Comparison of ENCODE assay signal across 9 mouse cellular contexts in genomic region chr8:72215060-72215459, GRCm38 (mm10). TPM values are rescaled to one million over a fixed set of nuclear protein-coding genes. Genes with fewer than 3 reads are reported as not detected.
DNase-seq lines count a peak whose midpoint lies in the region; ATAC-seq and TF ChIP-seq lines count a peak whose summit lies in the region.
"Had no signal": no experiment of that assay in that cellular context is flagged by ENCODE, and none has a peak within 500 bp of the region (broad histone marks: within the 10 kb centered on the region; RNA-seq: fewer than 3 reads in every experiment).

No protein-coding gene starts in this region.

- ATAC-seq in liver, embryonic 11.5 days (replicated peaks; ENCODE audit: low FRiP score): no peak
- ATAC-seq in stomach, postnatal 0 days (ENCODE audit: low FRiP score, low TSS enrichment): peak; percentile 35; the same call in 1 of the 2 replicates
- no peak for ATAC-seq in erythroblast, adult 5-6 weeks (replicated peaks; ENCODE audit: low FRiP score, poor library complexity, severe bottlenecking)
- ATAC-seq in granulocyte monocyte progenitor cell, adult 5-6 weeks (replicated peaks; ENCODE audit: poor library complexity, severe bottlenecking): no peak

- DNase-seq in liver (peak; percentile 20), R1 (ENCODE audit: low read depth, low spot score) (peak; percentile 26)
- DNase-seq in liver, embryonic 11.5 days (ENCODE audit: low spot score): no peak
- DNase-seq in lung, adult 18-20 months: peak; percentile 52 to 62
- peak; percentile 71 for DNase-seq in stomach, postnatal 0 days (ENCODE audit: low spot score)

- no peak overlapping the region for H3K4me2 ChIP-seq in liver, embryonic 11.5 days
- no peak overlapping the region for H3K4me2 ChIP-seq in stomach, postnatal 0 days (replicated peaks; ENCODE audit: low read depth)
- H3K4me2 ChIP-seq: limb, embryonic 13.5 days had no signal

- TF ChIP-seq CTCF in stomach, postnatal 0 days (IDR thresholded peaks at IDR 0.05; ENCODE audit: low read depth): peak; percentile 79

- H3K27me3 ChIP-seq in liver, embryonic 11.5 days (replicated peaks; ENCODE audit: control insufficient read depth, insufficient read depth, low read length): no peaks in the 10 kb centered on the region
- no peaks in the 10 kb centered on the region for H3K27me3 ChIP-seq in stomach, postnatal 0 days (ENCODE audit: control insufficient read depth, insufficient read depth, low read length)
- H3K27me3 ChIP-seq: limb, embryonic 13.5 days had no signal

- H3K4me1 ChIP-seq in liver, embryonic 11.5 days (replicated peaks; ENCODE audit: control insufficient read depth, insufficient read depth, low read length): no peaks in the 10 kb centered on the region
- H3K4me1 ChIP-seq in stomach, postnatal 0 days (replicated peaks; ENCODE audit: control insufficient read depth, insufficient read depth): no peaks in the 10 kb centered on the region
- H3K4me1 ChIP-seq: limb, embryonic 13.5 days had no signal

- 49% methylated on average over 2 of the region's 2 CpGs for WGBS in liver, embryonic 11.5 days
- WGBS in stomach, postnatal 0 days: 43% methylated on average over 2 of the region's 2 CpGs

- no peak overlapping the region for H3K4me3 ChIP-seq in liver, embryonic 11.5 days (ENCODE audit: low read depth, low read length)
- no peak overlapping the region for H3K4me3 ChIP-seq in stomach, postnatal 0 days (ENCODE audit: low read depth, low read length)
- H3K4me3 ChIP-seq: limb, embryonic 13.5 days had no signal

- H3K36me3 ChIP-seq in liver, embryonic 11.5 days (ENCODE audit: control insufficient read depth, insufficient read depth, low read length): no peaks in the 10 kb centered on the region
- no peaks in the 10 kb centered on the region for H3K36me3 ChIP-seq in stomach, postnatal 0 days (ENCODE audit: control insufficient read depth, insufficient read depth, low read length)
- H3K36me3 ChIP-seq: limb, embryonic 13.5 days had no signal

- no peaks in the 10 kb centered on the region for H3K9me3 ChIP-seq in liver, embryonic 11.5 days (ENCODE audit: control insufficient read depth, low read length)
- H3K9me3 ChIP-seq in stomach, postnatal 0 days (ENCODE audit: control insufficient read depth, low read length): no peaks in the 10 kb centered on the region
- H3K9me3 ChIP-seq: limb, embryonic 13.5 days had no signal

- H3K27ac ChIP-seq in liver, embryonic 11.5 days (ENCODE audit: low read depth, low read length): no peak overlapping the region
- H3K27ac ChIP-seq in stomach, postnatal 0 days (replicated peaks): no peak overlapping the region
- H3K27ac ChIP-seq: limb, embryonic 13.5 days had no signal

- no peak overlapping the region for H3K9ac ChIP-seq in liver, embryonic 11.5 days (ENCODE audit: low read depth, low read length)
- H3K9ac ChIP-seq in stomach, postnatal 0 days (ENCODE audit: low read length): no peak overlapping the region
- H3K9ac ChIP-seq: limb, embryonic 13.5 days had no signal

- TF ChIP-seq EP300 in stomach, postnatal 0 days (optimal IDR thresholded peaks at IDR 0.05): no peak

RNA-seq across cellular contexts. Expression of gene Gm11034, which starts 1.6 kb away (rescaled TPM):
- not detected in 2 replicates for polyA plus RNA-seq in liver, embryonic 11.5 days (2014; fragmentation: Nextera tagmentation; extraction: Ambion mirVana)
- polyA plus RNA-seq in stomach, postnatal 0 days (2015; fragmentation: Nextera tagmentation; extraction: Ambion mirVana): not detected in 2 replicates
- total RNA-seq in erythroblast, adult 5-6 weeks (2015; ENCODE audit: low replicate concordance): not detected in 2 replicates
- total RNA-seq in erythroblast, adult 5-6 weeks (2017; ENCODE audit: low replicate concordance): not detected in 2 replicates
- not detected in 2 replicates for total RNA-seq in granulocyte monocyte progenitor cell, adult 5-6 weeks (2014; fragmentation: Nextera tagmentation)
- not detected in 2 replicates for total RNA-seq in granulocyte monocyte progenitor cell, adult 5-6 weeks (2017)
- total RNA-seq: heart, postnatal 14 days had no signal
- polyA plus RNA-seq: limb, embryonic 13.5 days had no signal

RNA-seq across cellular contexts. Expression of gene Cib3, which starts 2.4 kb away (rescaled TPM):
- polyA plus RNA-seq in liver, embryonic 11.5 days (2014; fragmentation: Nextera tagmentation; extraction: Ambion mirVana): not detected in 2 replicates
- 0.45 and 0.79 TPM in 2 replicates for polyA plus RNA-seq in stomach, postnatal 0 days (2015; fragmentation: Nextera tagmentation; extraction: Ambion mirVana)
- total RNA-seq in erythroblast, adult 5-6 weeks (2015; ENCODE audit: low replicate concordance): 1.7 TPM in 1 of 2 replicates, not detected in the other
- total RNA-seq in erythroblast, adult 5-6 weeks (2017; ENCODE audit: low replicate concordance): 1.8 and 5.4 TPM in 2 replicates
- 0.64 TPM in 1 of 2 replicates, not detected in the other for total RNA-seq in granulocyte monocyte progenitor cell, adult 5-6 weeks (2014; fragmentation: Nextera tagmentation)
- total RNA-seq in granulocyte monocyte progenitor cell, adult 5-6 weeks (2017): not detected in 2 replicates
- total RNA-seq: heart, postnatal 14 days had no signal
- polyA plus RNA-seq: limb, embryonic 13.5 days had no signal

RNA-seq across cellular contexts. Expression of gene Fam32a, which starts 4.5 kb away (rescaled TPM):
- polyA plus RNA-seq in liver, embryonic 11.5 days (2014; fragmentation: Nextera tagmentation; extraction: Ambion mirVana): 59.7 and 64.2 TPM in 2 replicates
- polyA plus RNA-seq in stomach, postnatal 0 days (2015; fragmentation: Nextera tagmentation; extraction: Ambion mirVana): 53.8 and 57.4 TPM in 2 replicates
- 31.1 and 32.9 TPM in 2 replicates for total RNA-seq in erythroblast, adult 5-6 weeks (2015; ENCODE audit: low replicate concordance)
- total RNA-seq in erythroblast, adult 5-6 weeks (2017; ENCODE audit: low replicate concordance): 30.3 and 36.4 TPM in 2 replicates
- 47.5 and 52.6 TPM in 2 replicates for total RNA-seq in granulocyte monocyte progenitor cell, adult 5-6 weeks (2014; fragmentation: Nextera tagmentation)
- total RNA-seq in granulocyte monocyte progenitor cell, adult 5-6 weeks (2017): 42.1 and 42.9 TPM in 2 replicates

RNA-seq across cellular contexts. Expression of gene Ap1m1, which starts 24.8 kb away (rescaled TPM):
- 111 and 119 TPM in 2 replicates for polyA plus RNA-seq in liver, embryonic 11.5 days (2014; fragmentation: Nextera tagmentation; extraction: Ambion mirVana)
- 38.2 and 42.0 TPM in 2 replicates for polyA plus RNA-seq in stomach, postnatal 0 days (2015; fragmentation: Nextera tagmentation; extraction: Ambion mirVana)
- total RNA-seq in erythroblast, adult 5-6 weeks (2015; ENCODE audit: low replicate concordance): 36.9 and 46.8 TPM in 2 replicates
- total RNA-seq in erythroblast, adult 5-6 weeks (2017; ENCODE audit: low replicate concordance): 15.7 and 22.7 TPM in 2 replicates
- 80.1 and 117 TPM in 2 replicates for total RNA-seq in granulocyte monocyte progenitor cell, adult 5-6 weeks (2014; fragmentation: Nextera tagmentation)
- total RNA-seq in granulocyte monocyte progenitor cell, adult 5-6 weeks (2017): 49.1 and 59.8 TPM in 2 replicates

RNA-seq across cellular contexts. Expression of gene Hsh2d, which starts 25.6 kb away (rescaled TPM):
- 0.18 and 0.29 TPM in 2 replicates for polyA plus RNA-seq in liver, embryonic 11.5 days (2014; fragmentation: Nextera tagmentation; extraction: Ambion mirVana)
- 3.9 TPM in 2 replicates for polyA plus RNA-seq in stomach, postnatal 0 days (2015; fragmentation: Nextera tagmentation; extraction: Ambion mirVana)
- total RNA-seq in erythroblast, adult 5-6 weeks (2015; ENCODE audit: low replicate concordance): 0.77 and 4.4 TPM in 2 replicates
- total RNA-seq in erythroblast, adult 5-6 weeks (2017; ENCODE audit: low replicate concordance): 1.7 and 2.8 TPM in 2 replicates
- 6.2 and 14.0 TPM in 2 replicates for total RNA-seq in granulocyte monocyte progenitor cell, adult 5-6 weeks (2014; fragmentation: Nextera tagmentation)
- total RNA-seq in granulocyte monocyte progenitor cell, adult 5-6 weeks (2017): 2.6 and 3.1 TPM in 2 replicates
- polyA plus RNA-seq: limb, embryonic 13.5 days had no signal
